Mouse (Mus musculus): ENCODE results near the gene Retnlg.

DNA sequence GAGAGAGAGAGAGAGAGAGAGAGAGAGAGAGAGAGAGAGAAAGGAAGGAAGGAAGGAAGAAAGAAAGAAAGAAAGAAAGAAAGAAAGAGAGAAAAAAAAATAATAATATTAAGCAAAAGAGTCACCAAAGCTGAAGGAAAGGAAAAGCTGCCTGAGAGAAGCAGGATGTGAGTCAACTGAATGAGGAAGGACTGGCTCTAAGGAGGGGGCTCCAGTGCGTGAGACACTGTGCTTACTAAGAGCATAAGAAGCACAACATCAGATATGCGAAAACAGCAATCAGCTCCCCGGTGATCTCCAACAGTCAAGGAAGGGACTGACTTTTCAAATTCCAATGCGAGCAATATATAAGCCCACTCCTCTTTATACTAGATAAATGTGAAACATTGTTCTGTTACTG lies 43.4 kb upstream of the Retnlg start:
- TF ChIP-seq CTCF (IDR thresholded peaks at IDR 0.05) (no peak), EP300 (IDR thresholded peaks at IDR 0.05) (no peak)
